Mouse (Mus musculus): ENCODE data around the gene Isg20l2. TPM values are rescaled to one million over a fixed set of nuclear protein-coding genes. Genes with fewer than 3 reads are reported as not detected.

Isg20l2 gene
- 20.2 and 21.5 TPM in 2 replicates for polyA plus RNA-seq (2015; fragmentation: Nextera tagmentation; extraction: Ambion mirVana)

- TF ChIP-seq EP300 (optimal IDR thresholded peaks at IDR 0.05) (no peak), CTCF (IDR thresholded peaks at IDR 0.05; ENCODE audit: low read depth) (peak; percentile 85)
- DNase-seq (ENCODE audit: low spot score) (peak; percentile 98), ATAC-seq (ENCODE audit: low FRiP score, low TSS enrichment) (peak; percentile 97)
- Histone ChIP-seq H3K4me3 (ENCODE audit: low read depth, low read length) (peak within 1 kb of the TSS; percentile 96), H3K9ac (ENCODE audit: low read length) (peak within 1 kb of the TSS; percentile 91), H3K4me2 (replicated peaks; ENCODE audit: low read depth) (peak within 1 kb of the TSS; percentile 80), H3K9me3 (ENCODE audit: control insufficient read depth, low read length) (no peaks in the 10 kb centered on the region), H3K4me1 (replicated peaks; ENCODE audit: control insufficient read depth, insufficient read depth) (no peaks in the 10 kb centered on the region; the same call in 1 of the 2 replicates), H3K36me3 (ENCODE audit: control insufficient read depth, insufficient read depth, low read length) (peaks cover 6% of the 10 kb centered on the region), H3K27me3 (ENCODE audit: control insufficient read depth, insufficient read depth, low read length) (no peaks in the 10 kb centered on the region), H3K27ac (replicated peaks) (peak within 1 kb of the TSS; percentile 95)
- under 1% methylated on average over 75 of the region's 78 CpGs for WGBS
These were observed at the start of gene Isg20l2, which contains the start of gene Rrnad1 for GRCm38 (mm10) chr3:87930078-87930795. TSS of gene Isg20l2 (plus strand) at chr3:87930314. TSS of gene Rrnad1 (minus strand) at chr3:87930717.

DNA sequence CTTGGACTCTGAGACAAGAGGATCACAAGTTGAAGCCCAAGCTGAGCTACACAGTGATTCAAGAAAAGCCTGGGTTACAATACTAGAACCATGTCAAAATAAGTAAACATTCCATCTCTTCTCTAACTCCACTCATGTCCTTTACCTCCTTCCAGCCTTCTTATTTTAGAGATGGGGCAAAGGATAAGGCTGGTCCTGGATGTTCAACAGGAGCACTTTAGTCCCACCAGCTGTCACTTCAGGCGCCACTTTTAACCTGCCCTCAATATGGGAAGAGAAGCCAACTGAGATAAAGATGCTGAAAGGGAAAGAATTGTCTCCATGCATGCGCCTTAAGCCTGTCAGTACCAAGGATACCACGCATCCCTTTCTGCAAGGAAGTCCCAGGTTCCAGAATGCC lies 45.8 kb upstream of the Isg20l2 start:
- H3K4me3 ChIP-seq (ENCODE audit: low read depth, low read length), result peak overlapping the region; percentile 90
- H3K9ac ChIP-seq (ENCODE audit: low read length), result peak overlapping the region; percentile 93
- no peaks in the 10 kb centered on the region for H3K27me3 ChIP-seq (ENCODE audit: control insufficient read depth, insufficient read depth, low read length)
- H3K4me1 ChIP-seq (replicated peaks; ENCODE audit: control insufficient read depth, insufficient read depth), result peaks cover 5% of the 10 kb centered on the region
- DNase-seq (ENCODE audit: low spot score) (no peak), ATAC-seq (ENCODE audit: low FRiP score, low TSS enrichment) (no peak)
- H3K4me2 ChIP-seq (replicated peaks; ENCODE audit: low read depth), result peak overlapping the region; percentile 75
- 0 out of 2 replicates have a peak, but pooled peaks cover 5% of the 10 kb centered on the region for H3K36me3 ChIP-seq (ENCODE audit: control insufficient read depth, insufficient read depth, low read length)
- TF ChIP-seq EP300 (optimal IDR thresholded peaks at IDR 0.05) (no peak), CTCF (IDR thresholded peaks at IDR 0.05; ENCODE audit: low read depth) (no peak)
- H3K9me3 ChIP-seq (ENCODE audit: control insufficient read depth, low read length), result no peaks in the 10 kb centered on the region
- H3K27ac ChIP-seq (replicated peaks), result no peak overlapping the region
- WGBS, result 1% methylated on average over 3 of the region's 3 CpGs

- Histone ChIP-seq H3K4me1 (replicated peaks; ENCODE audit: control insufficient read depth, insufficient read depth) (peaks cover 5% of the 10 kb centered on the region), H3K36me3 (ENCODE audit: control insufficient read depth, insufficient read depth, low read length) (0 out of 2 replicates have a peak, but pooled peaks cover 5% of the 10 kb centered on the region), H3K27ac (replicated peaks) (peak overlapping the region; percentile 89), H3K9me3 (ENCODE audit: control insufficient read depth, low read length) (no peaks in the 10 kb centered on the region), H3K9ac (ENCODE audit: low read length) (peak overlapping the region; percentile 93), H3K4me3 (ENCODE audit: low read depth, low read length) (peak overlapping the region; percentile 90), H3K4me2 (replicated peaks; ENCODE audit: low read depth) (peak overlapping the region; percentile 75), H3K27me3 (ENCODE audit: control insufficient read depth, insufficient read depth, low read length) (no peaks in the 10 kb centered on the region)
- WGBS, result under 1% methylated on average over 23 of the region's 28 CpGs
- DNase-seq (ENCODE audit: low spot score) (peak; percentile 55), ATAC-seq (ENCODE audit: low FRiP score, low TSS enrichment) (peak; percentile 26)
- TF ChIP-seq EP300 (optimal IDR thresholded peaks at IDR 0.05), result no peak
- 0 out of 2 replicates have a peak, but pooled peaks have one; percentile 5 for TF ChIP-seq CTCF (IDR thresholded peaks at IDR 0.05; ENCODE audit: low read depth)
These were observed 45.3 kb upstream of the Isg20l2 start for GRCm38 (mm10) chr3:87884708-87885251.

DNA sequence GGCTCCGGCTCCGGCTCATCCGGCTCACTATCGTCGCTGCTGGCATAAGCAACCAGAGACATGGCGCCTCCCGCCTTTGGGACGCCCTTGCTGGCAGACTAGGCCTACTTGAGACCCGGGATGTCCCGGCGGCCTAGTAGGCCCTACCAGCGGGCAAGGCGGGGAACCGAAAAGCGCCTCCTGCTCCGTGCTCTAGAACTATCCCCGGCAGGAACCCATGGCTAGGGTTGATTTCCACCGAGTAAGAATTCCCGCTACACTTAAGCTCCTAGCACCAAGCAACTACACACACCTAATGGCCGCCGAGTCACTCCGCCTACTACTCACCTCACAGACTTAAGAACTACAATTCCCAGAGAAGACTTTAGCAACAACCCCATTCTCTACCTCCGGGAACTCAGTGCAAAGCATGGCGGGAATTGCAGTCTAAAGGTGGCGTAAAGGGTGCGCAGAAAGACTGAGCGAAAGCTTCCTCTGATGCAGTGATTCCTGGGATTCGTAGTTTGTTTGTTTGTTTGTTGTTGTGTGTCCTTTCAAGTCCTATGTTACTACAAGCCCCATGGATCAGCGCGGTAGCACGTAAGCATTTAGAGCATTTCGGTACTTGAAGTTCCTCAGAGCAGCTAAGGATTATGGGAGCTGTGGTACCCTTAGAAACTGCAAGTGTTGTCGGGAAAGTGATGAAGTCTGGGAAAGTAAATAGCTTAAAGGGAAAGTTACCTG lies 44.7 kb upstream of the Isg20l2 start, which contains the start of gene Prcc:
TSS of gene Prcc (minus strand) at position 328 of the 723 bp plus-strand sequence.
- peak within 1 kb of the TSS; percentile 89 for H3K27ac ChIP-seq (replicated peaks)
- H3K36me3 ChIP-seq (ENCODE audit: control insufficient read depth, insufficient read depth, low read length), result 0 out of 2 replicates have a peak, but pooled peaks cover 3% of the 10 kb centered on the region
- ATAC-seq (ENCODE audit: low FRiP score, low TSS enrichment) (peak; percentile 98), DNase-seq (ENCODE audit: low spot score) (peak; percentile 91)
- TF ChIP-seq EP300 (optimal IDR thresholded peaks at IDR 0.05), result no peak
- no peaks in the 10 kb centered on the region for H3K9me3 ChIP-seq (ENCODE audit: control insufficient read depth, low read length)
- WGBS, result under 1% methylated on average over 31 of the region's 33 CpGs
- peaks cover 5% of the 10 kb centered on the region for H3K4me1 ChIP-seq (replicated peaks; ENCODE audit: control insufficient read depth, insufficient read depth)
- peak within 1 kb of the TSS; percentile 90 for H3K4me3 ChIP-seq (ENCODE audit: low read depth, low read length)
- no peaks in the 10 kb centered on the region for H3K27me3 ChIP-seq (ENCODE audit: control insufficient read depth, insufficient read depth, low read length)
- peak within 1 kb of the TSS; percentile 75 for H3K4me2 ChIP-seq (replicated peaks; ENCODE audit: low read depth)
- peak within 1 kb of the TSS; percentile 93 for H3K9ac ChIP-seq (ENCODE audit: low read length)

DNA sequence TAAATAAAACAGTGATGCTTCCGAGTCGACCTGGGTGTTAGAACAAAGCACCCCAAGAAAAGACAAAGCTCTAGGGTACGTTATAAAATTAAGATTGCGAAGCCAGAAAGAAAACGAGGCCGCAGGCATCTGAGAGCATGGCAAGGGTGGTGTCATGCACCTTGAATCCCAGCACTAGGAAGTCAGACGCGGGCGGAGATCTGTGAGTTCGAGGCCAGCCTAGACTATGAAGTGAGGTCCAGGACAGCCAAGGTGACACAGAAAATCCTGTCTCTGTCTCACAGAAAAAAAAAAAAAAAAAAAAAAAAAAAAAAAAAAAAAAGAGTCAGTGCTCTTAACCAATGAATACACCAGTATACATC lies 44.1 kb upstream of the Isg20l2 start:
- peak overlapping the region; percentile 53 for H3K4me2 ChIP-seq (replicated peaks; ENCODE audit: low read depth)
- ATAC-seq (ENCODE audit: low FRiP score, low TSS enrichment) (no peak), DNase-seq (ENCODE audit: low spot score) (no peak)
- H3K4me1 ChIP-seq (replicated peaks; ENCODE audit: control insufficient read depth, insufficient read depth), result peaks cover 5% of the 10 kb centered on the region
- no peaks in the 10 kb centered on the region for H3K9me3 ChIP-seq (ENCODE audit: control insufficient read depth, low read length)
- H3K27me3 ChIP-seq (ENCODE audit: control insufficient read depth, insufficient read depth, low read length), result no peaks in the 10 kb centered on the region
- H3K36me3 ChIP-seq (ENCODE audit: control insufficient read depth, insufficient read depth, low read length), result no peaks in the 10 kb centered on the region
- H3K27ac ChIP-seq (replicated peaks), result no peak overlapping the region
- H3K4me3 ChIP-seq (ENCODE audit: low read depth, low read length), result peak overlapping the region; percentile 90
- TF ChIP-seq CTCF (IDR thresholded peaks at IDR 0.05; ENCODE audit: low read depth) (no peak), EP300 (optimal IDR thresholded peaks at IDR 0.05) (no peak)
- WGBS, result 3% methylated on average over 10 of the region's 10 CpGs
- peak overlapping the region; percentile 39 for H3K9ac ChIP-seq (ENCODE audit: low read length)

Measured in stomach, postnatal 0 days (tissue).